Mouse (Mus musculus) bone marrow, adult 2 months (tissue): Measurements from ENCODE around the gene Dok4.

ENCODE experiments used
- CTCF ChIP-seq: fragments of 200-500 bp; IDR thresholded peaks from 2 replicates; pipeline ENCODE4 v1.5.1; 2011; ENCODE audit warnings: low read length, control low read depth; ENCODE audit not compliant: control insufficient read depth, insufficient read depth
- POLR2A ChIP-seq: fragments of 200-500 bp; IDR thresholded peaks from 2 replicates; pipeline ENCODE4 v1.6.1; 2011; ENCODE audit warnings: low read depth, mild to moderate bottlenecking, control low read depth, low read length, borderline replicate concordance; ENCODE audit not compliant: control insufficient read depth

DNA sequence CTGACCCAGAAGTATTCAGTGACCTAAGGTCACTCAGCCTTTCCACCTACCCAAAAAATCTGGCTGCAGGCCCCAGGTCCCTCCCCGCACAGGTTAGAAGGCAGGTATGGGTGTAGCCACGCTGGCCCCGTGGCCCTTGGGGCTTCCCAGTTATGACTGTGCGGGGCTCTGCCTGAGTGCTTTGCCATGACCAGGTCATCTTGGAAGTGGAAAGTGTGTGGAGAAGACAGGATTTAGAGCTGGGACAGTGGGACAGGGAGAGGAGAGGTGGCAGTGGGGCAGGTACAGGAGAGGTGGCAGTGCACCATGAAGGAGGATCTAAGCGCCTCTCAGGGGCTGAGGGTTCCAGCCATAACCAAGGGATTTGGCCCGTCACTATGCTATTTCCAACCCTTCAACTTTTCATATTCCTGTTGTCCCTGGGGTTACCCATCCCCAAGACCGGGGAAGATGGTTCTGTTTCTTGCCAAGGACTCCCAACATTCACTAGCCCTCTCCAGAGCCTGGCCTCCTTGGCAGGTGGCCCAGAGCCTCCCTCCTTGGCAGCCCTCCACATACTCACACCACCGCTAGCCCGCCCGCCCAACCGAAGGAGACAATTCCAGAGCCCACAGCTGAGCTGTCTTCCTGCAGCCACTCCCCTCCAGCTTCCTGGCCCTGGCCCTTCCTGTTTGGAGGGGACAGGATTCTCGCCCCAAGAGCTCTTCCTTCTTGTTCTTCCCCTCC lies 28.5 kb upstream of the Dok4 start:
- TF ChIP-seq CTCF, result no peak
- TF ChIP-seq POLR2A, result no peak
